Mouse (Mus musculus) MN1 (cell line): ENCODE results near the gene Tango2.

Experiments used
- DNase-seq: peaks from one replicate; pipeline ENCODE4 v3.0.0-alpha.2; 2016; ENCODE audit warnings: low spot score

The Tango2 gene

GRCm38 (mm10) chr16:18253866-18254265, 94.0 kb downstream of the Tango2 start:
- DNase-seq, result no peak

- no peak for DNase-seq
Measured at GRCm38 (mm10) chr16:18252736-18253135, 95.2 kb downstream of the Tango2 start.

- no peak for DNase-seq
Measured at GRCm38 (mm10) chr16:18250828-18251790, 96.8 kb downstream of the Tango2 start.
